Mouse (Mus musculus): ENCODE data around the gene Gnao1. TPM values are rescaled to one million over a fixed set of nuclear protein-coding genes. Genes with fewer than 3 reads are reported as not detected.

The Gnao1 gene
- polyA plus RNA-seq, 1 experiment from 2014 or later = 3.7 TPM

DNA sequence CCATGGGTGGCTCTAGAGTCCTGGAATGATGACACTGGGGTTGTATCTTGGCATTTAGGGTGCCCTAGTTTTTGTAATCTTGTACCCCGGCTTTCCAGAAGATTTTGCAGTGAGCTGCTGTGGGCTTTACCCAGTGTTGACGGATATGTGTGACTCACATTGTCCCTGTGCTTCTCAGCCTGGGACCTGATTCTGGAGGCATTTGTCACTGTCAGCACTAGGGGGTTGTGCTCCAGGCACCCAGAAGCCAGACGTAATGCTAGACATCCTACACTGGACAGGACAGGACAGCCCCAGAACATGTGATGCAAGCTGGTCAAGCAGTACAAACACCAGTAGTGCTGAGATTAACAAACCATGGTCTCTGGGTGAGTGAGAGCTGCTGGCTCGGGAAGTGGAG lies 136.0 kb downstream of the Gnao1 start:
- no peaks in the 10 kb centered on the region for H3K27me3 ChIP-seq (ENCODE audit: control insufficient read depth, insufficient read depth, low read depth, low read length)
- H3K36me3 ChIP-seq (ENCODE audit: control insufficient read depth, insufficient read depth, low read length) = no peaks in the 10 kb centered on the region
- 0 out of 2 replicates have a peak, but pooled peaks cover 3% of the 10 kb centered on the region for H3K4me1 ChIP-seq (replicated peaks; ENCODE audit: control insufficient read depth, insufficient read depth, low read length)
- no peak overlapping the region for H3K4me3 ChIP-seq (ENCODE audit: low read length)
- no peak overlapping the region for H3K27ac ChIP-seq (ENCODE audit: low read length)
- no peak for ATAC-seq (ENCODE audit: low read depth)
- H3K9me3 ChIP-seq (ENCODE audit: control insufficient read depth, low read length) = no peaks in the 10 kb centered on the region
- H3K9ac ChIP-seq (ENCODE audit: low read length) = no peak overlapping the region
- 59% methylated on average over 4 of the region's 4 CpGs for whole genome bisulfite sequencing
- H3K4me2 ChIP-seq (ENCODE audit: low read depth, low read length) = no peak overlapping the region

DNA sequence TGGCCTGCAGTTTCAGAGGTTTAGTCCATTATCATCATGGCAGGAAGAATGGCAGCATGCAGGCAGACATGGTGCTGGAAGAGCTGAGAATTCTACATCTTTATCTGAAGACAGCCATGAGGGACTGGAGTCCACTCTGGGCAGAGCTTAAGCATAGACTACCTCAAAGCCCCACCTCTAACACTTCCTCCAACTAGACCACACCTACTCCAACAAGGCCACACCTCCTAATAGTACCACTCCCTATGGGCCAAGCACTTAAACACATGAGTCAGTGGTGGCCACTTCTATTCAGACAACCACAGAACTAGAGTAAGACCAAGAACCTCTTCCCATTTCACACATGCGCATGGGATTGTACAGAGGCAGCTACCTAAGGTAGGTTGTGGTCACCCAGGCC lies 136.6 kb downstream of the Gnao1 start:
- WGBS = 89% methylated on average over 1 of the region's 1 CpGs
- Histone ChIP-seq H3K27ac (ENCODE audit: low read length) (no peak overlapping the region), H3K4me3 (ENCODE audit: low read length) (no peak overlapping the region), H3K9ac (ENCODE audit: low read length) (no peak overlapping the region), H3K27me3 (ENCODE audit: control insufficient read depth, insufficient read depth, low read depth, low read length) (no peaks in the 10 kb centered on the region), H3K4me2 (ENCODE audit: low read depth, low read length) (no peak overlapping the region), H3K36me3 (ENCODE audit: control insufficient read depth, insufficient read depth, low read length) (no peaks in the 10 kb centered on the region), H3K4me1 (replicated peaks; ENCODE audit: control insufficient read depth, insufficient read depth, low read length) (no peaks in the 10 kb centered on the region), H3K9me3 (ENCODE audit: control insufficient read depth, low read length) (no peaks in the 10 kb centered on the region)
- ATAC-seq (ENCODE audit: low read depth) = no peak

DNA sequence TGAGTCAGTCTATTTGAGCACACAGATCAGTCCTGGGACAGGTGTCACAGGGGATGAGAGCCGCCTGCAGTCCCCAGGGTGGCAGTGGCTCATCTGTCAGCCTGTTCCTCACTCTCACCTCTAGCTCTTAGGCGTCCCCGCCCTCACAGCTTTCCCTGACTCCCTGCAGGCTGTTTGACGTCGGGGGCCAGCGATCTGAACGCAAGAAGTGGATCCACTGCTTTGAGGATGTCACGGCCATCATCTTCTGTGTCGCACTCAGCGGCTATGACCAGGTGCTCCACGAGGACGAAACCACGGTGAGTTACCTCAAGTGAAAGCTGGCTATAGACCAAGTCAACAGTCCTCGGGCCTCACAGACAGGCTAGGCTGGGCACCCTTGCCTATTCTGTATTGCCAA lies 140.4 kb downstream of the Gnao1 start:
- H3K27ac ChIP-seq (ENCODE audit: low read length) = no peak overlapping the region
- H3K9me3 ChIP-seq (ENCODE audit: control insufficient read depth, low read length) = no peaks in the 10 kb centered on the region
- no peaks in the 10 kb centered on the region for H3K36me3 ChIP-seq (ENCODE audit: control insufficient read depth, insufficient read depth, low read length)
- H3K27me3 ChIP-seq (ENCODE audit: control insufficient read depth, insufficient read depth, low read depth, low read length) = no peaks in the 10 kb centered on the region
- 55% methylated on average over 14 of the region's 14 CpGs for WGBS
- no peak overlapping the region for H3K4me2 ChIP-seq (ENCODE audit: low read depth, low read length)
- no peak for ATAC-seq (ENCODE audit: low read depth)
- H3K9ac ChIP-seq (ENCODE audit: low read length) = no peak overlapping the region
- H3K4me1 ChIP-seq (replicated peaks; ENCODE audit: control insufficient read depth, insufficient read depth, low read length) = no peaks in the 10 kb centered on the region
- no peak overlapping the region for H3K4me3 ChIP-seq (ENCODE audit: low read length)

DNA sequence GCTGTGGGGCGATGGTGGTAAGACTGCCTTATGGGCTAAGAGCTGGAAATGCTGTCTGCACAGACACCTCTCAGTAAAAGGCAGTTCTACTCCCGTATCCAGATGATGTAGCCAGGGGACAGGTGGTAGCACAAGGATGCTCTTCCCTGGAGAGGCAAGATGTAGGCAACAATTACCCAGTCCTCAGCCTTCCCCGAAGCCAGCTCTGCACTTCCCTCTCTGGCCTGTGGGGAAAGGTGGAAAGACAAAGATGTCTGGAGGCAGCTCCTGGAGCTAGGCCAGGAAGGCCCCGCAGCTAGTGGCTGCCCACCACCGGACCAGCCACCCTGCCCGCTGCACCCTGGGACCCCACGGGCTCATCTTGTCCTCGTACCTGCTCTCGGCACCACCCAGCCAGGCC lies 142.7 kb downstream of the Gnao1 start:
- no peaks in the 10 kb centered on the region for H3K36me3 ChIP-seq (ENCODE audit: control insufficient read depth, insufficient read depth, low read length)
- H3K4me2 ChIP-seq (ENCODE audit: low read depth, low read length) = no peak overlapping the region
- no peak overlapping the region for H3K27ac ChIP-seq (ENCODE audit: low read length)
- no peak for ATAC-seq (ENCODE audit: low read depth)
- H3K27me3 ChIP-seq (ENCODE audit: control insufficient read depth, insufficient read depth, low read depth, low read length) = no peaks in the 10 kb centered on the region
- no peak overlapping the region for H3K9ac ChIP-seq (ENCODE audit: low read length)
- H3K9me3 ChIP-seq (ENCODE audit: control insufficient read depth, low read length) = no peaks in the 10 kb centered on the region
- 84% methylated on average over 9 of the region's 9 CpGs for WGBS
- no peak overlapping the region for H3K4me3 ChIP-seq (ENCODE audit: low read length)
- no peaks in the 10 kb centered on the region for H3K4me1 ChIP-seq (replicated peaks; ENCODE audit: control insufficient read depth, insufficient read depth, low read length)

DNA sequence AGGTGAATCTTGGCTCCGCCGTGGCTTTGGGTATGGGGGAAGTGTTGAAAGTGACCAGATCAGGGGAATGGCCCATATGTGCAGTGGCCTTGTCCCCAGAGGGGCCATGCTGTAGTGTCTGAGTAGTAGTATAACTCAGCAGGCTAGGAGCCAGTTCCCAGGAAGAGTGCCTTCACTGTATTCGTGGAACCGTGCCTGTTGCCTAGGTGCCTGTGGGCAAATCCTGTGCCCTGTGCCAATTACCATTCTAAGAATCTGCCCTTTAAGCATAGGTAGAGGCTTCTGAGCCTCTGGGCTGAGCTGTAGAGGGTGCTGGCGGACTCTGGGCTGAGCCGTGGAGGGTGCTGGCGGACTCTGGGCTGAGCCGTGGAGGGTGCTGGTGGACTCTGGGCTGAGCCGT lies 148.6 kb downstream of the Gnao1 start:
- Histone ChIP-seq H3K9me3 (ENCODE audit: control insufficient read depth, low read length) (no peaks in the 10 kb centered on the region), H3K27me3 (ENCODE audit: control insufficient read depth, insufficient read depth, low read depth, low read length) (no peaks in the 10 kb centered on the region), H3K36me3 (ENCODE audit: control insufficient read depth, insufficient read depth, low read length) (no peaks in the 10 kb centered on the region), H3K4me3 (ENCODE audit: low read length) (no peak overlapping the region), H3K9ac (ENCODE audit: low read length) (no peak overlapping the region), H3K4me2 (ENCODE audit: low read depth, low read length) (no peak overlapping the region), H3K4me1 (replicated peaks; ENCODE audit: control insufficient read depth, insufficient read depth, low read length) (no peaks in the 10 kb centered on the region), H3K27ac (ENCODE audit: low read length) (no peak overlapping the region)
- ATAC-seq (ENCODE audit: low read depth) = no peak
- WGBS = 80% methylated on average over 9 of the region's 9 CpGs

DNA sequence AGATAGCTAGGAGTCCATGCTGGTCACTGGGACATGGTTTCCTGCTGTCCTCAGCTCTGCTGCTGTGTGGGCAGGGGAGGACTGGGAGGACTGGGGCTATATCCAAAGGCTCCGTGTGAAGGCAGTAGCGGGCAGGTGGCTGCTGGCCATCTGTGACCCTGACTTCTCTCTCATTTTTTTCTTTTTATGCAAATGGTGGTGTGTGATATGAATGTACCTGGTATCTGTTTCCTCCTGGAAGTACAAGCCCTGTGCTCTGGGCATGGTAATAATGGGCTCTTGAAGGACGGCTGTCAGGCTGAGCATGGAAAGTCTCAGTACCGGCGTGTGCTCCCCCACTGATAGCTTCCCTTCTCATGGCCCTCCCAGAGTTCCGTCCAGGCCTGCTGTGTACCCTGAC lies 151.1 kb downstream of the Gnao1 start:
- no peak overlapping the region for H3K27ac ChIP-seq (ENCODE audit: low read length)
- 78% methylated on average over 6 of the region's 6 CpGs for WGBS
- H3K36me3 ChIP-seq (ENCODE audit: control insufficient read depth, insufficient read depth, low read length) = no peaks in the 10 kb centered on the region
- ATAC-seq (ENCODE audit: low read depth) = no peak
- H3K9ac ChIP-seq (ENCODE audit: low read length) = no peak overlapping the region
- H3K4me2 ChIP-seq (ENCODE audit: low read depth, low read length) = no peak overlapping the region
- H3K4me3 ChIP-seq (ENCODE audit: low read length) = no peak overlapping the region
- H3K9me3 ChIP-seq (ENCODE audit: control insufficient read depth, low read length) = no peaks in the 10 kb centered on the region
- H3K4me1 ChIP-seq (replicated peaks; ENCODE audit: control insufficient read depth, insufficient read depth, low read length) = no peaks in the 10 kb centered on the region
- H3K27me3 ChIP-seq (ENCODE audit: control insufficient read depth, insufficient read depth, low read depth, low read length) = no peaks in the 10 kb centered on the region

DNA sequence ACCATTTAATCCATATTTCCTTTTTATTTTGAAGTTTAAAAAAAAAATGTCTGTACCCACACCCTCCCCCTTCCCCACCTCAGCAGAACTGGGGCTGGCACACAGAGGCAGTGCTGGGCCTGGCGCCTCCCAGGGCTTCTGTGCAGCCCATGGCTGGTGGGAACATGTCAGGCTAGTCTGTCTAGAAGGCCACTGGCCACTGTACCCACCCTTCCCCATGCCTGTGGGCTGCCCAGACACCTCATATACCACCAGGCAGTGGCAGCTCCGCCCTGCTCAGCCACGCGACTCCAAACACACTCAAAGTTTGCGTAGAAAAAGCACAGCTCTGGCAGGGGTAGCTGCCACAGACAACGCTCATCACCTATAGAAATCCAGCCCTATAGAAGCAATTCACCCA lies 158.5 kb downstream of the Gnao1 start:
- 53% methylated on average over 6 of the region's 6 CpGs for WGBS
- peaks cover 8% of the 10 kb centered on the region for H3K36me3 ChIP-seq (ENCODE audit: control insufficient read depth, insufficient read depth, low read length)
- no peaks in the 10 kb centered on the region for H3K27me3 ChIP-seq (ENCODE audit: control insufficient read depth, insufficient read depth, low read depth, low read length)
- H3K9me3 ChIP-seq (ENCODE audit: control insufficient read depth, low read length) = no peaks in the 10 kb centered on the region
- H3K27ac ChIP-seq (ENCODE audit: low read length) = no peak overlapping the region
- no peak for ATAC-seq (ENCODE audit: low read depth)
- no peaks in the 10 kb centered on the region for H3K4me1 ChIP-seq (replicated peaks; ENCODE audit: control insufficient read depth, insufficient read depth, low read length)
- no peak overlapping the region for H3K4me3 ChIP-seq (ENCODE audit: low read length)
- no peak overlapping the region for H3K4me2 ChIP-seq (ENCODE audit: low read depth, low read length)
- no peak overlapping the region for H3K9ac ChIP-seq (ENCODE audit: low read length)

DNA sequence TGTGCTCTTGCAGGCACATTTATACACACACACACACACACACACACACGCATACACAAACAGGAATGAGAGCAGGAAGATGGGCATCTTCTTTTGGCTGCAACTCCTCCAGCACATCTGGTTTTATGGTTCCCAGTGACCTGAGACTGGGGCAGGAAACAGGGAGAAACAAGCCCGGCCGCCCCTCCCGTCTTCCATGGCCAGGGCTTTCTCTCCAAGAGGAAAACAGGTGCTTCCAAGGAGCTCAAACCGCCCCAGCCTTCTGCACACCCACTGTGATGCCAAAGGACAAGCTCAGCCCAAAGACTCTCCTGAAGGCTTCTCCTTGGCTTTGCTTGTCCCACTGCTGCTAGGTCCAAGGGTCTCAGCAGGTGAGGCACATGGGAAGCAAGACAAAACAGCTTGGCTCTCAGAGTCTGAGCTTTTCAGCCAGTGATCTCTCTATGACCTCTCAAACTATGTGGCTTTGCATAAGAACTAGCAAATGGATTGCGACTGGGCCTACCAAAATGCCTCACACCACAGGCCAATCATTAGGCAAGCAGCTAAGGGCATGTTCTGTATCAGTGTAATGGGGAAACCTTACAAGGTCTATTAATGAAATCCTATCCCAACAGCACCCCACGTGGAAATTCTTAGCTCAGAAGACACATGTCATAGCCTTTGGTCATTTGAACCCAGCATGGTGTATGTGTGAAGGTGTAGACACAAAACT lies 160.0 kb downstream of the Gnao1 start:
- H3K9ac ChIP-seq (ENCODE audit: low read length) = no peak overlapping the region
- H3K4me2 ChIP-seq (ENCODE audit: low read depth, low read length) = no peak overlapping the region
- H3K36me3 ChIP-seq (ENCODE audit: control insufficient read depth, insufficient read depth, low read length) = peaks cover 20% of the 10 kb centered on the region
- no peak overlapping the region for H3K4me3 ChIP-seq (ENCODE audit: low read length)
- no peaks in the 10 kb centered on the region for H3K27me3 ChIP-seq (ENCODE audit: control insufficient read depth, insufficient read depth, low read depth, low read length)
- WGBS = 64% methylated on average over 7 of the region's 7 CpGs
- no peaks in the 10 kb centered on the region for H3K4me1 ChIP-seq (replicated peaks; ENCODE audit: control insufficient read depth, insufficient read depth, low read length)
- no peaks in the 10 kb centered on the region for H3K9me3 ChIP-seq (ENCODE audit: control insufficient read depth, low read length)
- no peak for ATAC-seq (ENCODE audit: low read depth)
- H3K27ac ChIP-seq (ENCODE audit: low read length) = no peak overlapping the region

DNA sequence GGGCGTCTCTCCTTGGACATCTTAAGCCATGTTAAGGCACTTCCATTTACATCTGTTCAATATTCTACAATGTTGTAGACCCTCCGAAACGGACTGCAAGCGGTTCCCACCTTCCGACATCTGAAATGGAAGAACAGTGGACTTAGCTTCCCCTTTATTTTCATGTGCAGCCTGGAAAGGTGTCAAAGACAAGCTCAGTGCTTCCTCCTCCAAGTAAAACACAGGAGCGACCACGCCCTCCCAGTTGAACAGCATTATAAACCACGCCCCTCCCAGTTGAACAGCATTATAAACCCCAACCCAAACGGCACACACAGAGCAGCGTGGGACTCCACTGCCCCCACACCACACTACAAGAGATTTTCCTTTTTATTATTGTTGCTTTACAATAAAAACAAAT lies 161.7 kb downstream of the Gnao1 start:
- no peak overlapping the region for H3K27ac ChIP-seq (ENCODE audit: low read length)
- no peak overlapping the region for H3K9ac ChIP-seq (ENCODE audit: low read length)
- no peak overlapping the region for H3K4me2 ChIP-seq (ENCODE audit: low read depth, low read length)
- 89% methylated on average over 10 of the region's 10 CpGs for WGBS
- no peaks in the 10 kb centered on the region for H3K9me3 ChIP-seq (ENCODE audit: control insufficient read depth, low read length)
- no peaks in the 10 kb centered on the region for H3K27me3 ChIP-seq (ENCODE audit: control insufficient read depth, insufficient read depth, low read depth, low read length)
- no peak overlapping the region for H3K4me3 ChIP-seq (ENCODE audit: low read length)
- no peak for ATAC-seq (ENCODE audit: low read depth)
- peaks cover 25% of the 10 kb centered on the region for H3K36me3 ChIP-seq (ENCODE audit: control insufficient read depth, insufficient read depth, low read length)
- no peaks in the 10 kb centered on the region for H3K4me1 ChIP-seq (replicated peaks; ENCODE audit: control insufficient read depth, insufficient read depth, low read length)

DNA sequence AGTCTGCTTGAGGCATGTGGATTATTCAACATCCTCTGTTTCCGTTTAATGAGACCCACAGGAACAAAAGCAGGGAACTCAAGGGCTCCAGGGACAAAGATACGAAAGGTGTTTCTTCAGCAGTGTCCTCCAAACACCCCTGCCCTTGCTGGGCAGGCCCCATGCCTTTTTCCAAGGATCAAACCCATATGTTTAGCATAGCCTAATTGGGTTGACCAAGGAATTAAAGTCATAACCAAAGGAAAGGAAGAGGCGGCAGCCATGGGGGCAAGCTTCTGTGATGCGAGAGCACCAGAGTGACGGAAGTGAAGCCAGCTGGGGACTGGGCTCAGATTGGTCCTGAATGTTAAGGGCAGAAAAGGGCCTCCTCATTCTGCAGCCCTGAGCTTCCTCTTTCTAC lies 162.4 kb downstream of the Gnao1 start:
- no peaks in the 10 kb centered on the region for H3K4me1 ChIP-seq (replicated peaks; ENCODE audit: control insufficient read depth, insufficient read depth, low read length)
- H3K4me2 ChIP-seq (ENCODE audit: low read depth, low read length) = no peak overlapping the region
- H3K4me3 ChIP-seq (ENCODE audit: low read length) = no peak overlapping the region
- H3K9ac ChIP-seq (ENCODE audit: low read length) = no peak overlapping the region
- H3K27me3 ChIP-seq (ENCODE audit: control insufficient read depth, insufficient read depth, low read depth, low read length) = no peaks in the 10 kb centered on the region
- H3K36me3 ChIP-seq (ENCODE audit: control insufficient read depth, insufficient read depth, low read length) = peaks cover 30% of the 10 kb centered on the region
- H3K27ac ChIP-seq (ENCODE audit: low read length) = no peak overlapping the region
- 88% methylated on average over 5 of the region's 5 CpGs for WGBS
- H3K9me3 ChIP-seq (ENCODE audit: control insufficient read depth, low read length) = no peaks in the 10 kb centered on the region
- ATAC-seq (ENCODE audit: low read depth) = no peak
